Mouse (Mus musculus) mesoderm, embryonic 11.5 days (tissue): Measurements from ENCODE around the gene Abhd5.

ENCODE experiments used
- DNase-seq: peaks from one replicate; pipeline ENCODE4 v3.0.0-alpha.2; 2012; ENCODE audit warnings: low read depth, low spot score

Abhd5 gene

DNA sequence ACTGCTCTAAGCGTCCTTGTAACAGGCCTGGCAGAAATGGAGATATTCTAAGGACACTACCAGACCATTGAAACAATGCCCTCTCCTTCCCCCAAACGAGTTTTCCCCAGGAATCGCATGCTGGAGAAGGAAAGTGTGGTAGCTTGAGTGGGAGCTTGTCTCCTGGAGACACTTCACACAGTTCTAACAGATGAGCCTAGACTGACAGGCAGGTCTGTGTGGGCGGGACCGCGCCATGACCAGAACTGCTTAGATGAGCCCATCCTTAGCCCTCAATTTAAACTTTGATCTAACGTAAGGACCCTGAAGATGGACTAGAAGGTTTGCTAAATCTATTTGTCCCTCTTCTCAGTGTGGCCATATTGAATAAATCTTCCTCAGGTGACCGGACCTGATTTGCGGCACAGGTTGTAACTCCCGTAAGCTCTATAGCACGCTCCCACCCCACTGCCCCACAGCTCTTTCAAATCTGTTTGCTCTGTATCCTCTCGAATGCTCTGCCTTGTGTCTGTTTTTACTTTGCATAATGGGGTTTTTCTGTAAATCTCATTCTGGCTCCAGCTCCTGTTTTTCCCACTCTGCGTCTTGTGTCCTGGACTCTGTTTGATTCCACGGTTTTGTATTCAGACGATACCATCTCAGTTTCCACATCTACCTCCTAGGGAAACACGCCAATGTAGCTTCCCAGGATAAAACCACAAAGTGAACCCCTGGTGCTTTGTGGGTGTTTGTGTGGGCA, 59.2 kb downstream of the Abhd5 start:
- DNase-seq, result no peak

DNA sequence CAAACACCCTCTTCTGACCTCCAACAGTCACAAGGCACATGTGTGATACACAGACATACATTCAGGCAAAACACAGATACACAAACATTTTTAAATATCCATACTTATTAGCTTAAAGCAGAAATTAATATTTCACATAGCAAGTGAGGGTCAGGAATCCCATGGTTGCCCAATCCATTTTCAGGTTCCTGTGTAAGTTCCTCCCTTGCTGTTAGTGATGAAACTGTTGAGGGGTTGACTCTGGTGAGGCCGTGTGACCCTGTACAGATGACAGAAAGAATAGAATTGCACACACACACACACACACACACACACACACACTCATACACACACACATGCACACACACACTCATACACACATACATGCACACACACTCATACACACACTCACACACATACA, 63.2 kb downstream of the Abhd5 start:
- DNase-seq, result no peak

DNA sequence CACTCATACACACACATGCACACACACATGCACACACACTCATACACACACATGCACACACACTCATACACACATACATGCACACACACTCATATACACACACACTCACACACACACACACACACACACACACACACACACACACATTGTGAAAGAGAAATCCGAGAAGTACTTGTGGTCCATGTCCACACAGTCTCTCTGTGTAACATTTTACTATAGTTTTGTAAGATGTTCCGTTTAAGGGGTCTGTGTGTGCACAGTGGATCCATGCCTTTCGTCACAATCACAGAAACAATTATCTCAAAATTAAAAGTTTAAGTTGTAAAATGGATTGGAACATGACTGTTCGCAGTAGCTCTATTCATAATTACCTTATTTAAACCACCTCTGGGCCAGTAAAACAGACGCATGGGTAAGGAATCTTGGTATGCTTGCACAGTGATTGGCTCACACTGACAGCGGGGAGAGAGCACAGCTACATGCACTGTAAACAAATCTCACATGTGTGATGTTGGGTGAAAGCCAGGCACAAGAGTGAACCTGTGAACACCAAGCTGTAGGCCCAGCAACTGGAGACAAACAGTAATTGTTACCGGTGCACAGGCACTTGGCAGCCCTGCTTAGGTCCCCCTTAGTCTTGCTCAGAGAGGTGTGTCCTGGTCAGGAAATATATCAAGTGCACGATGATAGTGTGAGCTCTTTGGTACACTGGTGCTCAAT, 63.8 kb downstream of the Abhd5 start:
- DNase-seq, result no peak

DNA sequence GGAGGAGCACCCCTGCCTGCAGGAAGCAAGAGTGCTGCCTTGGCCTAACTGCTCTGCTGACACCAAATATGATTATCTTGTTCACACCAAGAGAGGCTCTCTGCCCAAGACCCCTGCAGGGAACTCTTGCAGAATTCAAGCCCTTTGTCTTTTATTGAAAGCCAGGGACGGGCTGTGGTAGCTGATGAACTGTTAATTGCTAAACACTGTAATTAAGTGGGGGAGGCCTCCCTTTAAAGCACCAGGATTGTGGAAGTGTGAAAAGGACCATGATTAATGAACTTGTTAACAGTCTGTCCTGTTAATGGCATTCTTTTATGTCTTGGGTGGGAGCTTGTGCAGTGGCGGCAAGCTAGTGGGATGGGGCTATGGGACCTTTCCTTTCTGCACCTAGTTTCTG, 65.2 kb downstream of the Abhd5 start:
- DNase-seq, result no peak

DNA sequence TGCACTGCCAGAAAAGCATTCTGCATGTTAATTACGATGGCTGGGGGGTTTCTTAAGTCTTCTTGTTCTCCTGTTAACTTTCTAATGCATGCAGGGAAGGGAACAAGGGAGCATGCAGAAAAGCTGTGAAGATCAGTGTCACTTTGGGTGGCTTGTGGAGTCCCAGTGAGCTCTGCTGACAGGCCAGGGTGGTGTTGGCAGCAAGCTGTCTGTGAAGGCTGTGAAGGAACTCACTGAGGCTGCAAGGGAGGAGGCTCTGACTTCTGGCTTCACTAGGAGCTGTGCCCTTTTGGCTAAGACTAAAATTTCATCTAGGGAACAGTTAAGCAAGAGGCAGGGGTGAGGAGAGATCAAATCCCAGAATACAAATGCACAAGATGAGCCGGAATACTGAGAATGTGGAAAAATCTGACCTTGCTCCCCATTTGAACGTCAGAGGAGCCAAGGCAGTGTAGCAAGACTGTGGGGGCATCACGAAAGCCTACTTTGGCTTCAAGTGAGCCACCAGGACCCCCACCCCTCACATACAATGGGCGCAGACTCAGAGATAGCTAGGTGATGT, 68.9 kb downstream of the Abhd5 start:
- no peak for DNase-seq

DNA sequence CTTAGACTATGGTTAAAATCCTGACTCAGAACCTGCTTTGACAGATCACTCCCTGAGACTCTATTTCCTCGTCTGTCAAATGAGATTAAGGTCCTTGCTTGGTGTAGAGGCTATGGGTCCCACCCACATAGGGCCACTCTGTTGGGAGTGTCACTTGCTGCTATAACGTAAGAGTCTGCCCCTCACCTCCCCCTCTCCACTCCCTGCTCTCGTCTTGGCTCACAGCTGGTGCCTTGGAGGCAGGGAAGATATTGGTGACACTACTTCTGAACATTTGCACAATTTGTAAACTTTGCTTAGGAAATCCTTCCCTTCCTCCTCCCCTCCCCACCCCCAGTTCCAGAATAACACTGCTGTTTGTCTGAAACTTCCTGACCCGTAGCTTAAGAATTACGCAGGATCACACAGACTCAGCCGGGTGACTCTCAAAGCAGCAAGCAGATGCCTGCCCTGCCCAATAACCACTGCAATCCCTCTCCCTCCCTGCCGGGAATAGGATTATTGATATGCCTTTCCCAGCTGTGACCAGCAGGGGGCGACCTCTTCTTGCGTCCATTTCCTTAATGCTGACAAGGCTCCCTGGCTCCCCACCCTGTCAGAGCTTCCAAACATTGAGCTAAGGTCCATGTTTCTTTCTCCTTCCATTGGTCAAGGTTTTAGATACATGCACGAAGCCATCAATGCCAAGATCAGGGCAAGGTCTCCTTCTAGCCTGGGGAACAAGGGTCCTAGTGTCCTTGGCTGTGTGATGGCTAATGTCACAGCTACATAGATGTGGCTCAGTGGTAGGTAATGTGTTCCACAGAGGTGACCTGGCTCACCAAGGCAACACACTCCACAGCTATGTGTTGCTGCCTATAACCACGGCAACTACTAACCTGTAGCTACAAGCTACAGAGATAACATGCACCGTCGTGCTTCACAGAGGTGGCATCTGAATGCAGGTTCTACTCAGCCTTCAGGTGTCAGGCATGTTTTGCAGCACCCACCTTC, 69.7 kb downstream of the Abhd5 start:
- peak; percentile 87 for DNase-seq

DNA sequence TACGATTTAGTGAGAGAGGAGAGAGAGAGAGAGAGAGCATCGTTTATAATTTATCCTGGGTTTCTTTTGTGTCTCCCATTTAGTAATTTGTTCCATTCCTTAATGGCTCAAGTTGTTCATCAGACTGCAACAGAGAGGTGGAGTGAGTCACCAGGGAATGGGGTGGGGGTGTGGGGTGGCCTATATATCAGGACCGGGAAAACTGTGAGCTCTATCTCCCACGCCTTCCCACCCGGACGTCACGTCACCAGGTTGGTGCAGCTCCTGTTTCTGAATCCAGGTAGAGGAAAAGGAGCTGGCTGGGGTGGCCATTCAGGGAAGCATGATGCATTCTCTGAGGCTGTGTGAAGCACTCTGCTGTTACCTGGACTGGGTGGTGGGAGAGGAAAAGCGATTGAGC, 70.5 kb downstream of the Abhd5 start:
- no peak for DNase-seq

DNA sequence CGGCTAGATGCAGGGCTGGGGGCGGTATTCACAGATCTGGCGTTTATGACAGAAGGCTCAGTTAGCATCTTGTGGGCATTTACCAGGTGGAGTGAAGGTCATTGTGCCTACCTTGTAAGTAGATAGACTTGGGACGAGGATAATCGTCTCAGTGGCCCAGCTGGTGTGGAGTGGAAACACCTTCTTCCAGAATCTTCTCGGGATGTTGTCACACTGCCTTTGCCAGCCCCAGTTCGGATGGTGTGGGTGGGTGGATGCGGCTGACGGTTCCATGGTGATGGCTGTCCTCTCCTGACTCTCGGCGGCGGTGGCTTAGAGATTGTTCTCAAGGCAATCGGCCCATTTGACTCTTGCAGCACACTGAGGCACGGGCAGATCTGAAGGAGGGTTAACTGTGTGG, 71.3 kb downstream of the Abhd5 start:
- no peak for DNase-seq

DNA sequence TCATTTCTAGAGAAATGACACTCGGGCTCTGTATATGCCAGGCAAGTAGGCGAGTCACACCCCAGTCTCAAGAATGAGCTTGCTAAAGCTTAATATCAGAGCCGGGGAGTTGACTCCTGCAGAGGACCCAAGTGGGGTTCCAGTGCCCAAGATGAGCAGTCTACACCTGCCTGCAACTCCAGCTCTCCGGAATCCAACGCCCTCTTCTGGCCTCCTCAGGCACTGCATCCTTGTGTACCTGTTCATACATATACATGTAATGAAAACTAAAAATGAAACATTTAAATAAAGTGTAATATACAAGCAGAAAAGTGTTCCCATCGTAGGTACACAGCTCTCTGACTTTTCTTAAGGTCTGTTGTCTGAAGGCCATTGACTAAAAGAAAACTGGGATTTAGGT, 71.7 kb downstream of the Abhd5 start:
- DNase-seq, result no peak

DNA sequence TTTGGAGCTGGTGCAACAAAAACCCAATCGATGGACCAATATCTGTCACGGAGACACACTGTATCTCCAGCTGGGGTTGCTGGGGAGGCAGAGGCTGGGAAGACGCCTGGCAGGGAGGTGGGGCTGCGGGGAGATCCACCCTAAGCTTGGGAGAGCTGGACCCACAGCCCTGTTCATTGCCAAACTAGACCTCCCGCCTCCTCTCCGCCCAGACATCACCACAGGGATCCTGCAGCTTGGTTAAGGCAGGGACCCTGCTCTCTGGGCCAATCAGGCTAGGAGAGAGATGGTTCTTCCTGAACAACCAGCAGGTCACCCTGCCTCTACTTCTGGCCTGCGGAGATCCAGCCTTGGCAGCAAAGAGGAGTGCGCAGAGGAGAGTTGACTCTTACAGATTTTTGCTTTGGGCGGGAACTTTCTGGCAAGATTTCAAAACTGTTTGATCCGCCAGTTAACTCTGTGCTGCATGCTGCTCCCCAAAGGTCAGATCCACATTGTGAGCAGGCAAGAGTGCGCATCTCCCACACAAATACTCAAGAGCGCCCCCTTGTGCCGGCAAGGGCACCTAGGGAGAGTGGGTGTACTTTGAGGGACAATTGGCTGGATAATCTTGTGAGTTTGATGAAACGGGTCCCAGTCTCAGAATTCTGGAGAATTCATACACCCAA, 73.7 kb downstream of the Abhd5 start:
- DNase-seq, result no peak

DNA sequence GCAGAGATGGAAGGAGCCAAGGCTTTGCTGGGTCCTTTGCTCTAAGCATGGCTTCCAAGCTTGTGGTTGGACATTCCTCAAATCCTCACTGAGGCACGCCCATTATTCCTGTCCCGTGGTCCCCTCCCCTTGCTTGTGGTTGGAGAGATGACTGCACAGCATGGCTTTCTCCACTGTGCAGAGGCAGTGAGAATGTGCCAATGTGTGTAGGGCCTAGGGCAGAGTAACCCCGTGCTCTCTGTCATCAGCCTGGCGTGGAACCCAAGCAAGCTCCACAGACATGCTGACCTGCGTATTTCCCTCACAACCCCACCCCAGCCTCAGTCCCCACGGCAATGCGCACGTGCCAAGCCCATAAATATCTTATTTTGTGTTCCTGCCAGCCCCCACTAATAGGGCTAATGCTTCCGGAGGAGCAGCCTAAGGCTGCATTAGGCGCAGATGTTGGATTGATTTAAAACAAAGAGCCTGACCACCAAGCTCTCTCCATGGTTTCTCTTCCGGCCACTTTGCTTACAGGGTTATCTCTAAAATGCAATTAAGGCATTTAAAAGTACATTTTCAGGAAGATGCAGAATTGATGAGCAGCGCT, 77.7 kb downstream of the Abhd5 start:
- no peak for DNase-seq

DNA sequence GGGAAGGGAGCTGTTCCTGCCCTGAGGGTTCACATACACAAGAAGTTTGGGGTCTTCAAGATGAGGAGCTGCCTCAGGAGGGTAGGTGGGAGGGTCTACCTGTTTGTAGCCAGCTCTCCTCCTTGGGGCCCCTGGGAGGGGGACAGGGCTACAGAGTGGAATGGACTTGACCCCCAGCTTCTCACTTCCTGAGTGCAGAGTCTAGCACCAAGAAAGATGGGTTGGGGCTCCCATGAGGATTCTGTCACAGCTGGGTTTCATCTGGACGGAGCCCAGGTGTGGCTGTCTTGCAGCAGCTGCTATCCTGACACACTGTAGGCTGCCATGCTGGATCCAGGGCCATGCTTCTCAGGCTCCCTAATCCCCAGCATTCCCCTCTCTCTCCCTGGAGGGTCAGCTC, 78.3 kb downstream of the Abhd5 start:
- DNase-seq, result no peak
